Mouse (Mus musculus) gastrocnemius, postnatal 10 days (tissue): ENCODE results near the gene Wdfy4. TPM values are rescaled to one million over a fixed set of nuclear protein-coding genes. Genes with fewer than 3 reads are reported as not detected.
A peak's percentile ranks its signal among the peaks of the same experiment; 100 is the strongest.

ENCODE experiments used
- DNase-seq: peaks from one replicate; pipeline ENCODE4 v3.0.0; 2021; ENCODE audit warnings: mixed read lengths
- long read RNA-seq, 2 experiments: library from polyadenylated mRNA; stranded (forward); transcript quantifications; one replicate each; pipeline ENCODE4 v2.0.0; 2021
- total RNA-seq, 2 experiments: library from RNA; stranded (reverse); gene quantifications; 2 replicates each; pipeline ENCODE4 v1.2.3; 2021

The Wdfy4 gene
- 1 to 10 TPM; 1.3 to 4.1 TPM for total RNA-seq
- long read RNA-seq, experiment 1, partial matches to known transcripts: 1 of 2 reads
- long read RNA-seq, experiment 1, other reads (novel, unspliced or antisense): 1 of 2 reads
- long read RNA-seq, experiment 2: 0 reads

DNA sequence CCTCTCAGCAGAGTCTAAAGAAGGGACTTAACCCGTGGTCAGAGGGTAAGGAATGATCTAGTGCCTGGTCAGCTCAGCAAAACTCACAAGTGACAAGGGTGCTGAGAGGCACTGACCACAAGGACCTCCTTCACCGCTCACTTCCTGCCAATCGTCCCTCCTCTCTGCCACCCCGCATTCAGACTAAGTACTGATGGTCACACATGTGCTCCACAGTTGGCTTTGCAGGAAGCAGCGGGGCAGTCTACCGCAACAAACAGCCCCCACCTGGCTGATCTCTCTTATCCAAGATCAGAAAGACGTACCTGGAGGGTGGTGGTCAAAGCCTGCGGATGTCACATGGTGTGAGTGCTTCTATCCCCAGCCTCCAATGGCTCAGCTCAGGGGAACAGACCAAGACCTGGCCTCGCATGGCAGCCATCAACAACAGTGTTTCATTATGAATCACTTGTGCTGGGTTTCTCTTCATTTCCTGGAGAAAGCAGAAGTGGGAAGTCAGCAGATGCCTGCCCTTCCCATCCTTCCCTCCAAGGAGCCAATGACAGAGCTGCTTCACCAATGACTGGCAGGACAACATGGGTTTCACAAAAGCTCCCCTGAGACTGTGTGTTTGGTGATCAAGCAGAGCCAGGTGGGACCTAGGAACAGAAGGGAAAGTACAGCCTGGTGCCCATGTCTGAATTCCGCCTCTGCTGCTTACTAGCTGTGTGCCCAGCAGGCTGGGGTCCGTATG, at the start of gene Wdfy4:
Gene Wdfy4, minus strand, starts transcription at position 441 of the 733 bp plus-strand sequence.
- no peak for DNase-seq

DNA sequence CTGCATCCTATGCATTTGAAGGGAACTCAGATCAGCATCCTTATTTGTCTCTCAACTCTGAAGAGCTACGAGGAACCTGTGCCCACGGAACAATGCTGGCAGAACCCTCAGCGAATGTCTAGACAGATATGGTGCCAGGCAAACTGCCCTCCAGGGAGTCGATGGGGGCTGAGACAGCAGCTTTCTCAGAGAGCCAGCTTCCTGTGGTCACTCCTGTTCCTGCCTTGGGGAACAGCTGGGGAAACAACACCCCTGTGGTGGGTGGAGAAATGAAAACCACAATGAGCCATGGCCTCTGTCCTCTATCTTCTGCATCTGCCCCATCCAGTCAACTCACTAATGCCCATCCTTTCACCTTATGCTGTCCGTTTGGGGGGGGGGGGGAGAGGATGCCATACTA, 46.7 kb upstream of the Wdfy4 start:
- DNase-seq: no peak

- no peak for DNase-seq
Observed at GRCm38 (mm10) chr14:33231311-33231710, 46.0 kb upstream of the Wdfy4 start.

- DNase-seq: no peak
Observed at GRCm38 (mm10) chr14:33230672-33231071, 45.4 kb upstream of the Wdfy4 start.

DNA sequence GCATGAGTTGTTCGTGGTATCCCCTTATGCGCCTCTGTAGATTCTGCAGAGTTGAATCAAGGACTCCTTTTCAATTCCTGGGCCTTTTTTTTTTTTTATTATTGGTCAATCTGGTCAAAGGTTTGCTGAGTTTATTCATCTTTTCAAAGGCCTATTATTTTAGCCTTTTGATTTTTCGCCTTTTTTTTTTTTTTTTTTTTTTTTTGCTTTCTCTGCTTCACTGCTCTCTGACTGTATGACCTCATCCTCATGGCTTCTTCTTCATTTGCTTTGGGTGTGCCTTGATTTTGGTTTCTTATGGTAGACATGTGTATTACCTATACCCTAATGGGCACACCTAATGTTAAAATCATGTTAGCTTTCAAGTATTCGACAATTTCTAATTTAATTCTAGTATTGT, 39.9 kb upstream of the Wdfy4 start:
- DNase-seq: no peak

- no peak for DNase-seq
Observed at GRCm38 (mm10) chr14:33216343-33217208, 31.3 kb upstream of the Wdfy4 start.

DNA sequence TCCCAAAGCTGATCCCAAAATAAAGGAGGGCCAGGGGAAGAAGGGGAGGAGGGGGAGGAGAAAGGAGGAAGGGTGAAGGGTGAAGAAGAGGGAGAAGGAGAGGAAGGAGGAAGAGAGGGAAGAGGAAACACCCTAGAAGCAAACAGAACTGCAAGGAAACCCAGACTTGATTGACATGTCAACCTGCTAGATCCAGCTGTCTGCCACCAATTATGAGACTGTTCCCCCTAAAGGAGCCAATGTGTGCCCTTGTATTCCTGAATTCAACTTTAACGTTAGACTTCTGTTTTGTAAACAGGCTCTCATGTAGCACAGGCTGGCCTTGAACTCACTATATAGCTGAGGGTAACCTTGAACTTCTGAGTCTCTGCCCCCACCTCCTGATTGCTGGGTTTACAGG, 29.9 kb upstream of the Wdfy4 start:
- no peak for DNase-seq

- DNase-seq: no peak
Observed at GRCm38 (mm10) chr14:33214767-33215128, 29.4 kb upstream of the Wdfy4 start.

DNA sequence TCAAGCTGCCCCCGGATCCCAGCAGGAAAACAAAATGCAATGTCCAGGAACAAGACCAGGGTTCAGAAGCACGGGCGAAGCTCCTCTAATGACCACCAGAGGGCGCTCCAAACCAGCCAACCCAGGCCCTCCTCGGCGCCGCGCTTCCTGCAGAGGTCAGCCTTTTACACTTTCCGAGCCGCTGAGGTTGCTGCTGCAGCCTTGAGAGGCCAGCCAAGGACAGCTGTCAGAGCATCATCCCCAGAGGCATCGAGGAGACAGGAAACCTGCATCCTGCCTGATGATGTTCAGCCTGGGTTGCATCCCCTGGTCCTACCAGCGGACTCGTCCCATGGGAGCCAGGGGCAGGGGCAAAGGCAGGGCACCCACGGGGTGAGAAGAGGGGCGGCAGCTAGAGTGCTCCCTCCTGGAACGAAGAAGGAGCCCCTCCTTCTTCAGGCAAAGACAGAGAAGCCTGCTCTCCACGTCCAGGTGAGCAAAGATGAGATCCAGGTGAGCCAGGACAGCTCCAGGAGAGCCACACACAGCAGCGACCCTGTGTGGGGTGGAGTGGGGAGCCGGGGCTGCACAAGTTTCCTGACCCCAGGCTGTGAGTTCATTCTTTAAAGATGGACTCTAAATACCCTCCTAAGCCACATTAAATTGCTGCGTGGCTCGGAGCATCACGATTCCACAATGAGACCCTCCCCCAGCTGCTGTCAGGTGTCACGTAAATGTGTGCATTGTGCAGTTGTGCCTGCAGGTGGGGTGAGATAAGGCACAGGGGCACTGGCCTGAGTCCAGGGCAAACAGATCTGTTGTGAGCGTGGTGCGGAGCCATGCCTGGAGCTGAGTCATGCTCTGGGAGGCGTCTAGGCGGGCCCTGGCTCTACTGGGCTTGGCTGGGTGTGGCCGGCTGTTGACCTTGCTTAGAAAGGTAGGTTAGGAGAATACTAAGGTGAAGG, 28.8 kb upstream of the Wdfy4 start, which contains the start of gene Arhgap22:
Gene Arhgap22, plus strand, starts transcription at position 204 of the 944 bp plus-strand sequence.
- DNase-seq: peak; percentile 91

GRCm38 (mm10) chr14:33212958-33213309, 27.6 kb upstream of the Wdfy4 start:
- no peak for DNase-seq

DNA sequence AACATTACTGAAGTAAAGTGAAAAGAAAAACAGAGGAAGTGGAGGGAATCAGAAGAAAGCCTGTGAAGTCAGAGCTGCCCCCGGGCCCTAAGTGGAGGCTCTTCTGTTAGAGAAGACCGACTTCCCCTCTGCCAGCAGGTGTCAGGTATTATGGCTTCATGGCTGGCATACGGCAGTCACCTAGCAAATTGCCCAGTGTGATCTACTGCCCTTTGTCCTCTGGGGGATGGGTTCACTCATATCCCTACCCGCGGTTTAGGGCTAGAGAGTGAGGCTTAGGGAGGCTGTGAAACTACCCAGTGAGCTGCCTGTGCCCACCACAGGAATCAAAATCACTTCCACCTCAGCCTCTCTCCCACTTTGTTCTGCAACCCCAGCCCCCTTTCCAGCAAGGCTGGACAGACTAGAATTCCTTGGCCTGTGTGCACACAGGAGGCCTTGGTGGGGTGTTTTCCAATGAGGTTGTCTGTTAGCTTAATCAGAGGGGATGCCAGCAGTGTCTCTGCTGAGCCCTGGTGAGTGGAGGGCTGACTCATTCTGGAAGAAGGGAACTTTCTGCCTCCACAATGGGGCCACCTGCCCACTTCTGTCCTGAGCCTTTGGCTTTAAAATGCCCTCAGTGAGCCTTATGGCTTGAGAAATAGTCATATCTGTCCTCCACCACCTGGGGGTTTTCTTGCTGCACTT, 27.1 kb upstream of the Wdfy4 start:
- DNase-seq: no peak

- no peak for DNase-seq
Observed at GRCm38 (mm10) chr14:33210806-33211205, 25.5 kb upstream of the Wdfy4 start.

- DNase-seq: no peak
Observed at GRCm38 (mm10) chr14:33208331-33208730, 23.0 kb upstream of the Wdfy4 start.

DNA sequence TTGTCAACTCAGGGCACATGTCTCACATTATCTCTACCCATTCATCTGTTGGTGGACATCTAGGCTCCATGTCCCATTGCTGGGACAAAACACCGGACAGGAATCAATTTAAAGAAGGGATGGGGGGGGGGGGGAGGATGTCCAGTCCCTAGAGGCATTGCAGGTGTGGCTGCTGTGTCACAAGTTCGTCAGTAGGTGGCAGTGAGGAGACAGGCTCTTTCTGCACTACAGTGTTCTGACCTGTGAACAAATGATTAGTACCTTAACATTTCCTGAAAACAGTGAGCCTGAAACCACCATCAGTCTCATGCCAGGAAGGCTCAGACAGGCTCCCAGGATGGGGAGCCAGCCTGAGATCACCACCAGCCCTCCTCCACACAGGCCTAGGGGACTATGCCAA, 21.7 kb upstream of the Wdfy4 start:
- no peak for DNase-seq

DNA sequence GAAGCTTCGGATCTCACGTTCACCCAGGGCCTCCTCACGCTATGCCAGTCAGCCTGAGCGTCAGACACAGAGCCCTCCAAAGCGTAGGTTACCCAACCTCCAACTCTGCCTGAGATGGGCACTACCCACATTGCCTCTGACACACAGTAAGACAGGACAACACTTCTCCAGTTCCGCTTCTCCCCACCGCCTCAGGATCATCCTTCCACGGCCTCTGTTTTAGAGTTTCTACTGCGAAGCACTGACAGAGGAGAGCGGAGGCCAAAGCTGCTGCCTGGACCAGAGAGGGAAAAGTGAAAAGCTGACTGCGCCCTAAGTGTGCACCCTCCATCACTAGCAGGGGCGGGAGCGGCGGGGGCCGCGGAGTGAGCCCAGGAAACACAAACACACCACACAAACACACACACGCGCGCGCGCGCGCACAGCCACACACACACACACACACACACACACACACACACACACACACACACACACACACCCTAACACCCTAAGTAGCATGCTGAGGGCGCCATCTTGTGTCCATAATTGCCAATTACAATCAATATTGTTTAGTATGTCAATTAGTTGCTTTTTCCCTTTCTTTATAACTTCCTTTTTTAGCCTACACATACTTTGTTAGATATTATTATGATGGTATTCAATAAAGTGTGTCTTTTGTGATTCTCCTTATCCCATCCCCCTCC, 20.1 kb upstream of the Wdfy4 start:
- DNase-seq: no peak

DNA sequence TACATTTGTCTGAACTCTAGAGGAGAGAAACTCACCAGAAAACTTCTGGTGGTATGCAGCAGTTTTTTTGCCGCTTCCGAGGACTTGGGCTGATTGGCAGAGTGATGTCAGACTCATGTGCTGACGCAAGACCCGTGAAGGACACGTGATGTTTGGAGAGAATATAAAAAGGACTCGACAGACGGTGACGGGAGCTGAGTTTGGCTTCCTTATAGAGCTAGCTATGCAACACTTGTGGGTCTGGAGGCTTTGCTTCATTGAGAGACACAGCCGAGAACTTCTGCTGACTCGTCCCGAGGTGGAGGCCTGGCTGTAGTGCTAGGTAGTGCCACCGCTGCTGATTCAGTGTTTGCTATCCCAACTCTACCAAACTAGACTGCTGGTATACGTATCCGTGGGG, 18.5 kb upstream of the Wdfy4 start:
- DNase-seq: no peak

- DNase-seq: no peak
Observed at GRCm38 (mm10) chr14:33202885-33203284, 17.6 kb upstream of the Wdfy4 start.

DNA sequence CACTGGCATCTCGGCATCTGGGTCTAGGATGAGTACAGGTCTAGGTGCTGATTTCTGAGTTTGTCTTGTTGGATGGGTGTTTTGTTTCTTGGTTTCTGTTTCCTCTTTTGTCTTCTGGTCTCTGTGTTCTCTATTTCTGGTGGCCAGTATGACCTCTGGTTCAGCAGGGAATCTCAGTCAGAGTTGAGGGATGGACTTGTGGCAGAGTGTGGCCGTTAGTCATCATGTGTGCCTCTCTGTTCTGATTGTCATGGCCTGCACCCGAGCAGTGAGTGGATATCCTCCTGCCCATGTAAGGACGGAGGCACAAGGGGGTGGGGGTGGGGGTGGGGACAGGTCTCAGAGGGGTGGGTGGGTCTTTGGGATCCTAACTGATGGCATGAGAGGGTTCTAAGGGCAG, 16.9 kb upstream of the Wdfy4 start:
- DNase-seq: no peak

GRCm38 (mm10) chr14:33194241-33194640, 8.9 kb upstream of the Wdfy4 start:
- DNase-seq: no peak

- no peak for DNase-seq
Observed at GRCm38 (mm10) chr14:33193762-33194161, 8.5 kb upstream of the Wdfy4 start.

DNA sequence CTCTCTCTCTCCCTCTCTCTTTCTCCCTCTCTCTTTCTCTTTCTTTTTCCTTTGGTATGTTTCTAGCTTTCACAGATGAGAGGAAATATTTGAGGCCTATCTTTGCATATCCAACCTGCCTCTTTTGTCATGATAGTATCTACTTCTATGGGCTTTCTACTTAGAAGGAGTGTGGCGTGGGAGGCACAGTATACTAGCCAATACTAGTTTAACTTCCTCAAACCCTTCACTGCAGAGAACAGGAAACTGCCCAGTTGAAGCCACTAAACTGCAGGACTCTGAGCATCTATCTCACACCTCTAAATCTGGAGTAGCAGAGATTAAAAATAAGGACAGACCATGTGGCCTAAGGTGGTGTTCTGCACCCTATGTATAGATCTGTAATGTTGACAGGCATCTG, 5.3 kb upstream of the Wdfy4 start:
- DNase-seq: no peak
